7 mouse cellular contexts compared by ENCODE assay signal in genomic region chr2:156392461-156393154, GRCm38 (mm10). TPM values are rescaled to one million over a fixed set of nuclear protein-coding genes. Genes with fewer than 3 reads are reported as not detected.
A peak's percentile ranks its signal among the peaks of the same experiment; 100 is the strongest.
DNase-seq lines count a peak whose midpoint lies in the region; ATAC-seq and TF ChIP-seq lines count a peak whose summit lies in the region.
"Not testable (repeated sequence)": the region's sequence is repeated elsewhere in the genome, so short reads cannot be mapped to it uniquely, and the experiment has no call there.

No protein-coding gene starts in this region.

- not testable (repeated sequence) for H3K4me1 ChIP-seq in limb, embryonic 11.5 days (ENCODE audit: control insufficient read depth, insufficient read depth, low read length); midbrain, embryonic 13.5 days (replicated peaks); small intestine, adult 2 months (ENCODE audit: control insufficient read depth, insufficient read depth, insufficient read length, low read length)

- not testable (repeated sequence) for H3K9me3 ChIP-seq in limb, embryonic 11.5 days (ENCODE audit: control insufficient read depth, low read length); midbrain, embryonic 13.5 days

- H3K36me3 ChIP-seq in limb, embryonic 11.5 days (ENCODE audit: control insufficient read depth, insufficient read depth, low read length); midbrain, embryonic 13.5 days; small intestine, adult 2 months (ENCODE audit: control insufficient read depth, insufficient read depth, low read length): not testable (repeated sequence)

- not testable (repeated sequence) for H3K27ac ChIP-seq in limb, embryonic 11.5 days (replicated peaks; ENCODE audit: low read depth, low read length); small intestine, adult 2 months (ENCODE audit: insufficient read depth, low read depth, low read length)
- H3K27ac ChIP-seq in midbrain, embryonic 13.5 days: peak overlapping the region; percentile 53; the same call in 1 of the 2 replicates

- not testable (repeated sequence) for H3K9ac ChIP-seq in limb, embryonic 11.5 days (ENCODE audit: low read length); midbrain, embryonic 13.5 days (replicated peaks)

- peak; percentile 65 to 72 for DNase-seq in adrenal gland, adult 18-20 months (ENCODE audit: low spot score in 2 of 2)
- peak; percentile 88 for DNase-seq in embryo, embryonic 11 days
- DNase-seq in kidney, adult 11 months: peak; percentile 62
- peak; percentile 84 for DNase-seq in limb, embryonic 11.5 days (ENCODE audit: low spot score)

- H3K4me3 ChIP-seq in limb, embryonic 11.5 days (ENCODE audit: low read depth, low read length): peak overlapping the region; percentile 34
- H3K4me3 ChIP-seq in midbrain, embryonic 13.5 days (replicated peaks): peak overlapping the region; percentile 39
- H3K4me3 ChIP-seq in small intestine, adult 2 months (ENCODE audit: low read depth, low read length): peak overlapping the region; percentile 58

- not testable (repeated sequence) for TF ChIP-seq CTCF in small intestine, adult 2 months (IDR thresholded peaks at IDR 0.05; ENCODE audit: extremely low read depth, insufficient read length, insufficient replicate concordance, low read depth, low read length)

- peak; percentile 93 for ATAC-seq in granulocyte monocyte progenitor cell, adult 5-6 weeks (replicated peaks; ENCODE audit: poor library complexity, severe bottlenecking)
- peak; percentile 89 for ATAC-seq in limb, embryonic 11.5 days (ENCODE audit: insufficient number of reproducible peaks, low FRiP score, low TSS enrichment, low read depth)
- ATAC-seq in midbrain, embryonic 13.5 days: peak; percentile 93

- not testable (repeated sequence) for H3K27me3 ChIP-seq in limb, embryonic 11.5 days (ENCODE audit: control insufficient read depth, insufficient read depth, low read length); midbrain, embryonic 13.5 days; small intestine, adult 2 months (ENCODE audit: control insufficient read depth, insufficient read depth, low read length)

- 0% methylated on average over 1 of the region's 63 CpGs for WGBS in limb, embryonic 11.5 days
- WGBS in midbrain, embryonic 13.5 days: 0% methylated on average over 22 of the region's 63 CpGs
- WGBS in small intestine, adult 2 months: 0% methylated on average over 12 of the region's 63 CpGs

- not testable (repeated sequence) for TF ChIP-seq POLR2A in small intestine, adult 2 months (IDR thresholded peaks at IDR 0.05; ENCODE audit: low read depth, low read length)

- H3K4me2 ChIP-seq in limb, embryonic 11.5 days (ENCODE audit: low read depth, severe bottlenecking): not testable (repeated sequence)
- H3K4me2 ChIP-seq in midbrain, embryonic 13.5 days (replicated peaks): peak overlapping the region; percentile 41

RNA-seq across cellular contexts. Expression of gene Epb41l1, which starts 28.1 kb away (rescaled TPM):
- 10 to 100 TPM; 67.0 to 75.9 TPM for total RNA-seq in adrenal gland, adult 18-20 months (2021)
- total RNA-seq in granulocyte monocyte progenitor cell, adult 5-6 weeks (2014; fragmentation: Nextera tagmentation): 1.0 TPM in 1 of 2 replicates, not detected in the other
- 0.34 TPM in 1 of 2 replicates, not detected in the other for total RNA-seq in granulocyte monocyte progenitor cell, adult 5-6 weeks (2017)
- polyA plus RNA-seq in limb, embryonic 11.5 days (2014; fragmentation: Nextera tagmentation; extraction: Ambion mirVana): 2.1 and 2.2 TPM in 2 replicates
- polyA plus RNA-seq in midbrain, embryonic 13.5 days (2015; fragmentation: Nextera tagmentation; extraction: Ambion mirVana): 10.4 and 11.9 TPM in 2 replicates
- polyA plus RNA-seq in small intestine, adult 2 months (2012; rRNA removed): 11.8 and 14.0 TPM in 2 replicates
